26 mouse cellular contexts compared by ENCODE assay signal in the genomic region with DNA sequence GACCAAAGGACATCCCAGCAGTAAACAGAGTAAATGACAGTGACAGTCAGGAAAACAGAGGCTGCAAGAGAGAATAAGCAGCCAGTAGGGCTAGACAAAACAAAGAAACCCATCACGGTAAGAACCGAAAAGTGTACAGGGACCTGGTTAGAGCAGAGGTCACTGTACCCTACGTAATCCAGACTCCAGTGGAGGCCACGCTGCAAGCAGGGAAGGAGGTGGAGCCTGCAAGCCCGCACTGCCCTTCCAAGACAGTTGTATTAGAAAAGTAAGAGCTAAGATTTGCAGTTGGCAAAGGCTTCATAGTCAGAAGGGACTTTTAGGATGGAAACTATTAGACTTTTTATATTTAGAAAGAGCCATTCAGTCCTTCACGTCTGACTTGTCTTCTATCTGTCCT. TPM values are rescaled to one million over a fixed set of nuclear protein-coding genes. Genes with fewer than 3 reads are reported as not detected.
DNase-seq lines count a peak whose midpoint lies in the region; ATAC-seq and TF ChIP-seq lines count a peak whose summit lies in the region.
"Had no signal": no experiment of that assay in that cellular context is flagged by ENCODE, and none has a peak within 500 bp of the region (broad histone marks: within the 10 kb centered on the region; RNA-seq: fewer than 3 reads in every experiment).

No protein-coding gene starts in this region.

- H3K9me3 ChIP-seq in liver, postnatal 0 days (ENCODE audit: low read length): no peaks in the 10 kb centered on the region
- no peaks in the 10 kb centered on the region for H3K9me3 ChIP-seq in liver, embryonic 12.5 days (replicated peaks)
- H3K9me3 ChIP-seq: embryonic facial prominence, embryonic 12.5 days; forebrain, embryonic 15.5 days; heart, embryonic 13.5 days; hindbrain, embryonic 12.5 days had no signal

- peak overlapping the region; percentile 69 for H3K27ac ChIP-seq in liver, postnatal 0 days (ENCODE audit: low read depth)
- no peak overlapping the region for H3K27ac ChIP-seq in liver, embryonic 12.5 days
- H3K27ac ChIP-seq: embryonic facial prominence, embryonic 12.5 days; forebrain, embryonic 15.5 days; heart, embryonic 13.5 days; hindbrain, embryonic 12.5 days had no signal

- no peak for TF ChIP-seq EP300 in liver, postnatal 0 days (IDR thresholded peaks at IDR 0.05; ENCODE audit: low read depth)

- H3K4me3 ChIP-seq in liver, postnatal 0 days (ENCODE audit: low read depth, low read length): peak overlapping the region; percentile 6; the same call in 1 of the 2 replicates
- H3K4me3 ChIP-seq in liver, embryonic 12.5 days: no peak overlapping the region
- H3K4me3 ChIP-seq: embryonic facial prominence, embryonic 12.5 days; forebrain, embryonic 15.5 days; heart, embryonic 13.5 days; hindbrain, embryonic 12.5 days had no signal

- no peak overlapping the region for H3K4me2 ChIP-seq in liver, postnatal 0 days (ENCODE audit: low read depth, low read length)
- no peak overlapping the region for H3K4me2 ChIP-seq in liver, embryonic 12.5 days
- H3K4me2 ChIP-seq: embryonic facial prominence, embryonic 12.5 days; forebrain, embryonic 15.5 days; heart, embryonic 13.5 days; hindbrain, embryonic 12.5 days had no signal

- DNase-seq in adrenal gland, adult 2 months: peak; percentile 20
- DNase-seq in adrenal gland, postnatal 25 days: no peak
- DNase-seq in liver, postnatal 0 days: no peak
- DNase-seq in spleen, postnatal 36 days (ENCODE audit: low spot score in 2 of 2): peak; percentile 38 to 42
- DNase-seq in spleen, postnatal 10 days (ENCODE audit: low spot score in 2 of 2): no peak
- DNase-seq in splenic B cell, adult 2 months (ENCODE audit: low read depth, low spot score): peak; percentile 50
- no peak for DNase-seq in urinary bladder, adult 18-20 months (ENCODE audit: low spot score in 2 of 2)
- DNase-seq: cerebellum, adult 11 months; cerebellum, adult 8-10 months; cerebellum, postnatal 14 days; gastrocnemius, postnatal 36 days; heart, adult 11 months; heart, postnatal 4 days had no signal

- H3K4me1 ChIP-seq in liver, postnatal 0 days (ENCODE audit: insufficient read depth): peaks cover 5% of the 10 kb centered on the region; the same call in 1 of the 2 replicates
- peaks cover 7% of the 10 kb centered on the region; the same call in 1 of the 2 replicates for H3K4me1 ChIP-seq in liver, embryonic 12.5 days
- H3K4me1 ChIP-seq: embryonic facial prominence, embryonic 12.5 days; forebrain, embryonic 15.5 days; heart, embryonic 13.5 days; hindbrain, embryonic 12.5 days had no signal

- H3K36me3 ChIP-seq in liver, postnatal 0 days (replicated peaks; ENCODE audit: insufficient read depth, low read length): no peaks in the 10 kb centered on the region
- no peaks in the 10 kb centered on the region for H3K36me3 ChIP-seq in liver, embryonic 12.5 days
- peaks cover 3% of the 10 kb centered on the region for H3K36me3 ChIP-seq in splenic B cell, adult 2 months (ENCODE audit: control insufficient read depth, insufficient read depth, low read length, poor library complexity, severe bottlenecking)
- H3K36me3 ChIP-seq: embryonic facial prominence, embryonic 12.5 days; forebrain, embryonic 15.5 days; heart, embryonic 13.5 days; hindbrain, embryonic 12.5 days had no signal

- H3K27me3 ChIP-seq in liver, postnatal 0 days (ENCODE audit: insufficient read depth, low read length): no peaks in the 10 kb centered on the region
- no peaks in the 10 kb centered on the region for H3K27me3 ChIP-seq in liver, embryonic 12.5 days (replicated peaks)
- H3K27me3 ChIP-seq in splenic B cell, adult 2 months (ENCODE audit: control insufficient read depth, insufficient read depth, low read length, poor library complexity, severe bottlenecking): no peaks in the 10 kb centered on the region
- H3K27me3 ChIP-seq: embryonic facial prominence, embryonic 12.5 days; forebrain, embryonic 15.5 days; heart, embryonic 13.5 days; hindbrain, embryonic 12.5 days had no signal

- no peak overlapping the region; the same call in 1 of the 2 replicates for H3K9ac ChIP-seq in liver, postnatal 0 days (replicated peaks)
- no peak overlapping the region for H3K9ac ChIP-seq in liver, embryonic 12.5 days
- H3K9ac ChIP-seq: embryonic facial prominence, embryonic 12.5 days; forebrain, embryonic 15.5 days; heart, embryonic 13.5 days; hindbrain, embryonic 12.5 days had no signal

- 51% methylated on average over 6 of the region's 6 CpGs for WGBS in liver, postnatal 0 days (ENCODE audit: insufficient replicate concordance)
- WGBS in liver, embryonic 12.5 days (ENCODE audit: insufficient replicate concordance): 60% methylated on average over 6 of the region's 6 CpGs

- ATAC-seq in liver, postnatal 0 days: no peak
- no peak for ATAC-seq in liver, embryonic 12.5 days
- ATAC-seq: forebrain, embryonic 15.5 days; hindbrain, embryonic 16.5 days; inflammation-experienced regulatory T-cells, adult 6 months had no signal

- TF ChIP-seq CTCF in liver, postnatal 0 days (IDR thresholded peaks at IDR 0.05; ENCODE audit: low read depth): no peak

RNA-seq across cellular contexts. Expression of a gene that starts 0.4 kb away (rescaled TPM):
- under 1 TPM in 1 of 2 experiments, not detected in 1; 0.97 TPM for total RNA-seq in adrenal gland, adult 2 months (2021)
- polyA plus RNA-seq in adrenal gland, adult 2 months (2012; rRNA removed): 0.52 and 1.2 TPM in 2 replicates
- 0.46 TPM in 1 of 2 replicates, not detected in the other for total RNA-seq in adrenal gland, postnatal 25 days (2021)
- polyA plus RNA-seq in liver, postnatal 0 days (2015; fragmentation: Nextera tagmentation; extraction: Ambion mirVana): 9.0 and 10.4 TPM in 2 replicates
- polyA plus RNA-seq in liver, embryonic 12.5 days (2016; fragmentation: Nextera tagmentation; extraction: Ambion mirVana): 0.21 and 0.23 TPM in 2 replicates
- total RNA-seq: common myeloid progenitor, adult 5-6 weeks; ES-E14; gastrocnemius, adult 8-10 months had no signal
- polyA plus RNA-seq: brain, embryonic 14.5 days; embryonic facial prominence, embryonic 12.5 days; forebrain, embryonic 11.5 days; forebrain, embryonic 15.5 days; hindbrain, embryonic 12.5 days; hindbrain, embryonic 16.5 days had no signal

RNA-seq across cellular contexts. Expression of a gene that starts 14.2 kb away (rescaled TPM):
- not detected for total RNA-seq in adrenal gland, adult 2 months (2021)
- polyA plus RNA-seq in adrenal gland, adult 2 months (2012; rRNA removed): 0.54 and 0.76 TPM in 2 replicates
- not detected in 2 replicates for total RNA-seq in adrenal gland, postnatal 25 days (2021)
- 0.36 and 0.41 TPM in 2 replicates for polyA plus RNA-seq in liver, postnatal 0 days (2015; fragmentation: Nextera tagmentation; extraction: Ambion mirVana)
- 0.10 and 0.13 TPM in 2 replicates for polyA plus RNA-seq in liver, embryonic 12.5 days (2016; fragmentation: Nextera tagmentation; extraction: Ambion mirVana)
- total RNA-seq: common myeloid progenitor, adult 5-6 weeks; ES-E14; gastrocnemius, adult 8-10 months; gastrocnemius, postnatal 36 days; heart, postnatal 4 days had no signal
- polyA plus RNA-seq: embryonic facial prominence, embryonic 12.5 days; forebrain, embryonic 11.5 days; heart, embryonic 13.5 days; heart, postnatal 0 days; hindbrain, embryonic 12.5 days; inflammation-experienced regulatory T-cells, adult 6 months had no signal

RNA-seq across cellular contexts. Expression of a gene that starts 41.6 kb away (rescaled TPM):
- 10 to 100 TPM; 12.9 to 20.6 TPM for total RNA-seq in adrenal gland, adult 2 months (2021)
- polyA plus RNA-seq in adrenal gland, adult 2 months (2012; rRNA removed): 12.4 and 13.5 TPM in 2 replicates
- total RNA-seq in adrenal gland, postnatal 25 days (2021): 18.9 and 19.4 TPM in 2 replicates
- 26.1 and 29.1 TPM in 2 replicates for polyA plus RNA-seq in liver, postnatal 0 days (2015; fragmentation: Nextera tagmentation; extraction: Ambion mirVana)
- polyA plus RNA-seq in liver, embryonic 12.5 days (2016; fragmentation: Nextera tagmentation; extraction: Ambion mirVana): 25.7 and 27.3 TPM in 2 replicates

RNA-seq across cellular contexts. Expression of a gene that starts 42.1 kb away (rescaled TPM):
- total RNA-seq in adrenal gland, adult 2 months (2021): under 1 TPM; 0.62 to 0.72 TPM
- 4.5 and 5.1 TPM in 2 replicates for polyA plus RNA-seq in adrenal gland, adult 2 months (2012; rRNA removed)
- 0.55 TPM in 1 of 2 replicates, not detected in the other for total RNA-seq in adrenal gland, postnatal 25 days (2021)
- polyA plus RNA-seq in liver, postnatal 0 days (2015; fragmentation: Nextera tagmentation; extraction: Ambion mirVana): 0.97 and 1.7 TPM in 2 replicates
- 0.46 and 0.50 TPM in 2 replicates for polyA plus RNA-seq in liver, embryonic 12.5 days (2016; fragmentation: Nextera tagmentation; extraction: Ambion mirVana)
- total RNA-seq: common myeloid progenitor, adult 5-6 weeks had no signal
- polyA plus RNA-seq: embryonic facial prominence, embryonic 12.5 days; hindbrain, embryonic 12.5 days had no signal

RNA-seq across cellular contexts. Expression of a gene that starts 49.4 kb away (rescaled TPM):
- 1 to 10 TPM; 7.6 to 8.3 TPM for total RNA-seq in adrenal gland, adult 2 months (2021)
- polyA plus RNA-seq in adrenal gland, adult 2 months (2012; rRNA removed): 4.0 and 4.2 TPM in 2 replicates
- total RNA-seq in adrenal gland, postnatal 25 days (2021): 1.5 and 2.6 TPM in 2 replicates
- 18.0 and 18.7 TPM in 2 replicates for polyA plus RNA-seq in liver, postnatal 0 days (2015; fragmentation: Nextera tagmentation; extraction: Ambion mirVana)
- 1.7 and 1.9 TPM in 2 replicates for polyA plus RNA-seq in liver, embryonic 12.5 days (2016; fragmentation: Nextera tagmentation; extraction: Ambion mirVana)

Comparison
In these comparisons a context has a peak if more than half of its experiments do, and no peak if none do; other contexts are left out.
1. DNase-seq: peak in adrenal gland, adult 2 months (single experiment), spleen, postnatal 36 days (2 of 2) and splenic B cell, adult 2 months (single experiment); none in adrenal gland, postnatal 25 days (single experiment), liver, postnatal 0 days (single experiment), spleen, postnatal 10 days (0 of 2) and urinary bladder, adult 18-20 months (0 of 2).